Mouse (Mus musculus) neural tube, embryonic 14.5 days (tissue): ENCODE data around the gene Npas2. TPM values are rescaled to one million over a fixed set of nuclear protein-coding genes. Genes with fewer than 3 reads are reported as not detected.

ENCODE experiments used
- ATAC-seq: fragments of 200-750 bp; cut with Nextera tagmentation; 2 replicates; pipeline ENCODE4 v1.8.0; 2017; ENCODE audit warnings: low read depth, mild to moderate bottlenecking, moderate TSS enrichment, moderate library complexity
- H3K27ac ChIP-seq: fragments of 300-500 bp; sonication (generic); 2 replicates; pipeline ENCODE4 v1.5.1; 2014; ENCODE audit warnings: low read depth, mild to moderate bottlenecking, control low read depth, low read length, moderate library complexity, mixed read lengths
- H3K27me3 ChIP-seq: fragments of 300-500 bp; sonication (generic); 2 replicates; pipeline ENCODE4 v1.6.1; 2014; ENCODE audit warnings: low read length; ENCODE audit not compliant: control insufficient read depth, insufficient read depth
- H3K36me3 ChIP-seq: fragments of 300-500 bp; sonication (generic); 2 replicates; pipeline ENCODE4 v1.6.1; 2014; ENCODE audit warnings: low read length, mixed read lengths; ENCODE audit not compliant: control insufficient read depth, insufficient read depth
- H3K4me1 ChIP-seq: fragments of 300-500 bp; sonication (generic); 2 replicates; pipeline ENCODE4 v1.6.1; 2014; ENCODE audit warnings: low read length; ENCODE audit not compliant: control insufficient read depth, insufficient read depth
- H3K4me2 ChIP-seq: fragments of 300-500 bp; sonication (generic); 2 replicates; pipeline ENCODE4 v1.6.1; 2014; ENCODE audit warnings: mild to moderate bottlenecking, low read depth, low read length, control low read depth
- H3K4me3 ChIP-seq: fragments of 300-500 bp; sonication (generic); 2 replicates; pipeline ENCODE4 v1.5.1; 2014; ENCODE audit warnings: low read depth, low read length, control low read depth, mixed read lengths
- H3K9ac ChIP-seq: fragments of 300-500 bp; sonication (generic); replicated peaks from 2 replicates; pipeline ENCODE4 v1.6.1; 2014; ENCODE audit warnings: low read depth, mild to moderate bottlenecking, control low read depth, low read length, mixed read lengths
- H3K9me3 ChIP-seq: fragments of 300-500 bp; sonication (generic); 2 replicates; pipeline ENCODE4 v1.6.1; 2016; ENCODE audit warnings: low read length; ENCODE audit not compliant: control insufficient read depth
- WGBS: fragments of 180-500 bp; shearing (Covaris S2); extraction: QIAGEN DNeasy Blood & Tissue Kit; methylation state at CpG from one replicate; pipeline ENCODE4 v1.1.7; 2014; 5-methylcytosine and 5-hydroxymethylcytosine counted together
- microRNA-seq: library from miRNA; unstranded; fragments of <30 nt; microRNA quantifications from one replicate; pipeline ENCODE4, GENCODE M21; 2016
- polyA plus RNA-seq: library from polyadenylated mRNA; unstranded; fragments of >200 nt; fragmentation: Nextera tagmentation; extraction: Ambion mirVana; gene quantifications from 2 replicates; pipeline ENCODE4 v1.2.1, GENCODE M21; 2014

The Npas2 gene
- polyA plus RNA-seq, 1 experiment from 2014 or later, result 1.8 TPM

- 62% methylated on average over 19 of the region's 19 CpGs for WGBS
- Histone ChIP-seq H3K4me1 (no peaks in the 10 kb centered on the region), H3K4me3 (no peak overlapping the region), H3K36me3 (no peaks in the 10 kb centered on the region), H3K9me3 (no peaks in the 10 kb centered on the region), H3K4me2 (no peak overlapping the region), H3K27me3 (no peaks in the 10 kb centered on the region), H3K27ac (no peak overlapping the region), H3K9ac (no peak overlapping the region)
- ATAC-seq, result no peak
Measured at GRCm38 (mm10) chr1:39410085-39410821, 216.7 kb downstream of the Npas2 start.

Small RNA genes within 50 kb of the gene (microRNA-seq; reads per million reads assigned to microRNA genes)
- not detected for gene Mir6349

Other genes with a start within 250 kb of the Npas2 start
- 167 and 168 TPM in 2 replicates for gene Pdcl3, start 208.1 kb upstream of the Npas2 start, polyA plus RNA-seq
- gene Rpl31, start 174.1 kb downstream of the Npas2 start, polyA plus RNA-seq, result 385 TPM in 2 replicates